Mouse (Mus musculus): ENCODE data around the gene Mypn. TPM values are rescaled to one million over a fixed set of nuclear protein-coding genes. Genes with fewer than 3 reads are reported as not detected.

Mypn gene
- polyA plus RNA-seq, 1 experiment from 2014 or later: 9.9 TPM

GRCm38 (mm10) chr10:63169503-63169902 lies 34.2 kb downstream of the Mypn start:
- WGBS: 88% methylated on average over 11 of the region's 11 CpGs
- Histone ChIP-seq H3K4me1 (replicated peaks) (no peaks in the 10 kb centered on the region), H3K4me3 (no peak overlapping the region), H3K36me3 (peaks cover 14% of the 10 kb centered on the region; the same call in 1 of the 2 replicates), H3K27me3 (no peaks in the 10 kb centered on the region), H3K4me2 (no peak overlapping the region), H3K9ac (no peak overlapping the region), H3K9me3 (replicated peaks) (no peaks in the 10 kb centered on the region), H3K27ac (no peak overlapping the region)
- ATAC-seq (replicated peaks; ENCODE audit: insufficient number of reproducible peaks, insufficient read depth, low FRiP score, low read depth): no peak

- Histone ChIP-seq H3K4me3 (no peak overlapping the region), H3K4me1 (replicated peaks) (no peaks in the 10 kb centered on the region), H3K4me2 (no peak overlapping the region), H3K36me3 (peaks cover 19% of the 10 kb centered on the region; the same call in 1 of the 2 replicates), H3K9ac (no peak overlapping the region), H3K27me3 (no peaks in the 10 kb centered on the region), H3K9me3 (replicated peaks) (no peaks in the 10 kb centered on the region), H3K27ac (no peak overlapping the region)
- 88% methylated on average over 12 of the region's 12 CpGs for whole genome bisulfite sequencing
- ATAC-seq (replicated peaks; ENCODE audit: insufficient number of reproducible peaks, insufficient read depth, low FRiP score, low read depth): no peak
Measured at GRCm38 (mm10) chr10:63168124-63168523, 35.6 kb downstream of the Mypn start.

GRCm38 (mm10) chr10:63167241-63167995 lies 36.3 kb downstream of the Mypn start:
- ATAC-seq (replicated peaks; ENCODE audit: insufficient number of reproducible peaks, insufficient read depth, low FRiP score, low read depth): no peak
- H3K4me1 ChIP-seq (replicated peaks): no peaks in the 10 kb centered on the region
- H3K9ac ChIP-seq: no peak overlapping the region
- 78% methylated on average over 10 of the region's 10 CpGs for WGBS
- no peak overlapping the region for H3K27ac ChIP-seq
- H3K4me3 ChIP-seq: no peak overlapping the region
- peaks cover 19% of the 10 kb centered on the region; the same call in 1 of the 2 replicates for H3K36me3 ChIP-seq
- H3K9me3 ChIP-seq (replicated peaks): no peaks in the 10 kb centered on the region
- no peak overlapping the region for H3K4me2 ChIP-seq
- H3K27me3 ChIP-seq: no peaks in the 10 kb centered on the region

- no peak overlapping the region for H3K4me2 ChIP-seq
- H3K9ac ChIP-seq: no peak overlapping the region
- peaks cover 19% of the 10 kb centered on the region; the same call in 1 of the 2 replicates for H3K36me3 ChIP-seq
- no peaks in the 10 kb centered on the region for H3K27me3 ChIP-seq
- no peak for ATAC-seq (replicated peaks; ENCODE audit: insufficient number of reproducible peaks, insufficient read depth, low FRiP score, low read depth)
- 65% methylated on average over 16 of the region's 16 CpGs for whole genome bisulfite sequencing
- H3K4me3 ChIP-seq: no peak overlapping the region
- no peaks in the 10 kb centered on the region for H3K9me3 ChIP-seq (replicated peaks)
- H3K27ac ChIP-seq: no peak overlapping the region
- H3K4me1 ChIP-seq (replicated peaks): peaks cover 5% of the 10 kb centered on the region
Measured at GRCm38 (mm10) chr10:63165752-63166412, 37.9 kb downstream of the Mypn start.

- peaks cover 13% of the 10 kb centered on the region; the same call in 1 of the 2 replicates for H3K36me3 ChIP-seq
- H3K4me3 ChIP-seq: no peak overlapping the region
- WGBS: 23% methylated on average over 5 of the region's 5 CpGs
- peak; percentile 27; the same call in 1 of the 2 replicates for ATAC-seq (replicated peaks; ENCODE audit: insufficient number of reproducible peaks, insufficient read depth, low FRiP score, low read depth)
- H3K27ac ChIP-seq: 0 out of 2 replicates have a peak overlapping the region, but pooled peaks have one; percentile 27
- peaks cover 27% of the 10 kb centered on the region for H3K4me1 ChIP-seq (replicated peaks)
- H3K4me2 ChIP-seq: no peak overlapping the region
- no peak overlapping the region for H3K9ac ChIP-seq
- no peaks in the 10 kb centered on the region for H3K9me3 ChIP-seq (replicated peaks)
- no peaks in the 10 kb centered on the region for H3K27me3 ChIP-seq
Measured at GRCm38 (mm10) chr10:63161240-63161639, 42.5 kb downstream of the Mypn start.

GRCm38 (mm10) chr10:63160671-63161070 lies 43.1 kb downstream of the Mypn start:
- Histone ChIP-seq H3K4me2 (no peak overlapping the region), H3K4me1 (replicated peaks) (peaks cover 31% of the 10 kb centered on the region), H3K36me3 (peaks cover 11% of the 10 kb centered on the region; the same call in 1 of the 2 replicates), H3K27me3 (no peaks in the 10 kb centered on the region), H3K4me3 (no peak overlapping the region), H3K9me3 (replicated peaks) (no peaks in the 10 kb centered on the region), H3K9ac (no peak overlapping the region), H3K27ac (no peak overlapping the region)
- 66% methylated on average over 12 of the region's 12 CpGs for WGBS
- no peak for ATAC-seq (replicated peaks; ENCODE audit: insufficient number of reproducible peaks, insufficient read depth, low FRiP score, low read depth)

GRCm38 (mm10) chr10:63158191-63158590 lies 45.6 kb downstream of the Mypn start:
- ATAC-seq (replicated peaks; ENCODE audit: insufficient number of reproducible peaks, insufficient read depth, low FRiP score, low read depth): peak; percentile 59; the same call in 1 of the 2 replicates
- 33% methylated on average over 13 of the region's 13 CpGs for WGBS
- H3K27ac ChIP-seq: peak overlapping the region; percentile 92
- peaks cover 1% of the 10 kb centered on the region; the same call in 1 of the 2 replicates for H3K36me3 ChIP-seq
- H3K9ac ChIP-seq: no peak overlapping the region
- no peaks in the 10 kb centered on the region for H3K9me3 ChIP-seq (replicated peaks)
- H3K4me2 ChIP-seq: no peak overlapping the region
- H3K27me3 ChIP-seq: no peaks in the 10 kb centered on the region
- H3K4me3 ChIP-seq: no peak overlapping the region
- H3K4me1 ChIP-seq (replicated peaks): peaks cover 31% of the 10 kb centered on the region

GRCm38 (mm10) chr10:63157491-63157890 lies 46.3 kb downstream of the Mypn start:
- Histone ChIP-seq H3K9me3 (replicated peaks) (no peaks in the 10 kb centered on the region), H3K4me2 (0 out of 2 replicates have a peak overlapping the region, but pooled peaks have one; percentile 6), H3K4me1 (replicated peaks) (peaks cover 31% of the 10 kb centered on the region), H3K27me3 (no peaks in the 10 kb centered on the region), H3K27ac (peak overlapping the region; percentile 92), H3K36me3 (no peaks in the 10 kb centered on the region), H3K9ac (no peak overlapping the region), H3K4me3 (no peak overlapping the region)
- 85% methylated on average over 4 of the region's 4 CpGs for WGBS
- ATAC-seq (replicated peaks; ENCODE audit: insufficient number of reproducible peaks, insufficient read depth, low FRiP score, low read depth): 0 out of 2 replicates have a peak, but pooled peaks have one; percentile 9

- no peaks in the 10 kb centered on the region for H3K9me3 ChIP-seq (replicated peaks)
- no peaks in the 10 kb centered on the region for H3K36me3 ChIP-seq
- 23% methylated on average over 4 of the region's 4 CpGs for WGBS
- peak overlapping the region; percentile 20; the same call in 1 of the 2 replicates for H3K4me2 ChIP-seq
- H3K27ac ChIP-seq: peak overlapping the region; percentile 92
- H3K4me1 ChIP-seq (replicated peaks): peaks cover 31% of the 10 kb centered on the region
- H3K9ac ChIP-seq: no peak overlapping the region
- no peak overlapping the region for H3K4me3 ChIP-seq
- H3K27me3 ChIP-seq: no peaks in the 10 kb centered on the region
- peak; percentile 84 for ATAC-seq (replicated peaks; ENCODE audit: insufficient number of reproducible peaks, insufficient read depth, low FRiP score, low read depth)
Measured at GRCm38 (mm10) chr10:63156919-63157318, 46.8 kb downstream of the Mypn start.

GRCm38 (mm10) chr10:63156351-63156750 lies 47.4 kb downstream of the Mypn start:
- ATAC-seq (replicated peaks; ENCODE audit: insufficient number of reproducible peaks, insufficient read depth, low FRiP score, low read depth): no peak
- H3K9ac ChIP-seq: no peak overlapping the region
- H3K36me3 ChIP-seq: no peaks in the 10 kb centered on the region
- H3K9me3 ChIP-seq (replicated peaks): no peaks in the 10 kb centered on the region
- H3K27ac ChIP-seq: peak overlapping the region; percentile 92
- no peak overlapping the region for H3K4me3 ChIP-seq
- WGBS: 86% methylated on average over 1 of the region's 1 CpGs
- H3K4me2 ChIP-seq: no peak overlapping the region
- no peaks in the 10 kb centered on the region for H3K27me3 ChIP-seq
- H3K4me1 ChIP-seq (replicated peaks): peaks cover 31% of the 10 kb centered on the region

GRCm38 (mm10) chr10:63155668-63156350 lies 47.9 kb downstream of the Mypn start:
- Histone ChIP-seq H3K4me2 (no peak overlapping the region), H3K9me3 (replicated peaks) (no peaks in the 10 kb centered on the region), H3K4me1 (replicated peaks) (peaks cover 25% of the 10 kb centered on the region), H3K27ac (peak overlapping the region; percentile 92), H3K9ac (no peak overlapping the region), H3K27me3 (no peaks in the 10 kb centered on the region), H3K4me3 (no peak overlapping the region), H3K36me3 (no peaks in the 10 kb centered on the region)
- ATAC-seq (replicated peaks; ENCODE audit: insufficient number of reproducible peaks, insufficient read depth, low FRiP score, low read depth): no peak
- WGBS: 50% methylated on average over 4 of the region's 4 CpGs
